Mouse (Mus musculus) embryonic fibroblast, embryonic 13.5 days (primary cell): ENCODE results near the gene Bfsp2.

Source experiments
- CTCF ChIP-seq: IDR thresholded peaks from 2 replicates; pipeline ENCODE4 v1.5.1; 2011; ENCODE audit warnings: mild to moderate bottlenecking, control low read depth, low read length, moderate library complexity, borderline replicate concordance; ENCODE audit not compliant: insufficient read depth
- POLR2A ChIP-seq: IDR thresholded peaks from 2 replicates; pipeline ENCODE4 v1.6.1; 2011; ENCODE audit warnings: low read depth, mild to moderate bottlenecking, control low read depth, low read length, moderate library complexity

DNA sequence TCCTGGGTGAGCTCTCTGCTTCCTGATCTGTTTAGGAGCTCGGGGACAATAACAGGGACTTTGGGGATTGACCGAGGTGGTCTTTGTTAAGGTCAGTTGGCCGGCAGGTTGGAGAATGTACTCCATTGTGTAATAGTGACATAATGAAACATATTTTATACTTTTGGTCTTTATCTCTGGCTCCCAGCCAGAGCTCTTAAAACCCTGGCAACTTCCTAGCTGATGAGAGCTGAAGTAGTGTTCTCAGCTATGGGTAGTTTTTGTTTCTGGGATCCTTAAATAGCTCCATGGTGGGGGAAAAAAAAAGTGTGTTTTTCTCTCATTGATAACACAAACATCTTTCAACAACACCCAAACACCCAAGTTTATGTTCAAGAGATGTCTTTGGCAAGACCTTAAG lies 39.6 kb downstream of the Bfsp2 start:
- TF ChIP-seq CTCF (no peak), POLR2A (no peak)
